Mouse (Mus musculus) brain, adult 2 months (tissue): ENCODE measurements at regions not wholly inside any gene's neighbourhood (a gene's known extent, or its start where the extent isn't known, plus 50 kb on each side); places are given as distances from the start of the nearest gene placed in this dataset.

Experiments used
- DNase-seq: peaks from one replicate; pipeline ENCODE4 v3.0.0; 2011; ENCODE audit warnings: low read depth, low spot score

- no peak for DNase-seq
Observed at GRCm38 (mm10) chr17:16101548-16101947, 270.7 kb upstream of the Rgmb start.

GRCm38 (mm10) chr17:16092952-16093351 is 262.1 kb upstream of the Rgmb start:
- DNase-seq, result no peak

GRCm38 (mm10) chr17:16089619-16090280 is 258.9 kb upstream of the Rgmb start:
- no peak for DNase-seq

GRCm38 (mm10) chr17:16088879-16089618 is 258.2 kb upstream of the Rgmb start:
- peak; percentile 8 for DNase-seq

- DNase-seq, result no peak
Observed at GRCm38 (mm10) chr17:16087046-16087445, 256.2 kb upstream of the Rgmb start.

- DNase-seq, result no peak
Observed at GRCm38 (mm10) chr17:16082842-16083241, 252.0 kb upstream of the Rgmb start.

GRCm38 (mm10) chr17:16078549-16078948 is 247.7 kb upstream of the Rgmb start:
- no peak for DNase-seq

- no peak for DNase-seq
Observed at GRCm38 (mm10) chr17:16069334-16069733, 238.5 kb upstream of the Rgmb start.

GRCm38 (mm10) chr17:16067858-16068257 is 237.0 kb upstream of the Rgmb start:
- peak; percentile 4 for DNase-seq

- DNase-seq, result peak; percentile 53
Observed at GRCm38 (mm10) chr17:16054481-16054880, 223.6 kb upstream of the Rgmb start.

GRCm38 (mm10) chr17:16051713-16052112 is 220.9 kb upstream of the Rgmb start:
- peak; percentile 6 for DNase-seq

- DNase-seq, result no peak
Observed at GRCm38 (mm10) chr17:16041542-16042251, 210.9 kb upstream of the Rgmb start.

- no peak for DNase-seq
Observed at GRCm38 (mm10) chr17:16027989-16028388, 197.2 kb upstream of the Rgmb start.

- DNase-seq, result peak; percentile 17
Observed at GRCm38 (mm10) chr17:16004871-16005575, 174.2 kb upstream of the Rgmb start.

GRCm38 (mm10) chr17:16004002-16004401 is 173.2 kb upstream of the Rgmb start:
- DNase-seq, result no peak

GRCm38 (mm10) chr17:15998771-15999170 is 167.9 kb upstream of the Rgmb start:
- DNase-seq, result no peak

- no peak for DNase-seq
Observed at GRCm38 (mm10) chr17:15997289-15997688, 166.4 kb upstream of the Rgmb start.

- DNase-seq, result no peak
Observed at GRCm38 (mm10) chr17:15995493-15995892, 164.7 kb upstream of the Rgmb start.

- peak; percentile 83 for DNase-seq
Observed at GRCm38 (mm10) chr17:15993361-15994287, 162.8 kb upstream of the Rgmb start.

- DNase-seq, result no peak
Observed at GRCm38 (mm10) chr17:15991916-15992315, 161.1 kb upstream of the Rgmb start.

GRCm38 (mm10) chr17:15990303-15990702 is 159.5 kb upstream of the Rgmb start:
- peak; percentile 71 for DNase-seq
